29 mouse cellular contexts compared by ENCODE assay signal in genomic region chr2:3526288-3526687, GRCm38 (mm10). TPM values are rescaled to one million over a fixed set of nuclear protein-coding genes. Genes with fewer than 3 reads are reported as not detected.
A peak's percentile ranks its signal among the peaks of the same experiment; 100 is the strongest.
DNase-seq lines count a peak whose midpoint lies in the region; ATAC-seq and TF ChIP-seq lines count a peak whose summit lies in the region.
"Had no signal": no experiment of that assay in that cellular context is flagged by ENCODE, and none has a peak within 500 bp of the region (broad histone marks: within the 10 kb centered on the region; RNA-seq: fewer than 3 reads in every experiment).

No protein-coding gene starts in this region.

- 0 out of 2 replicates have a peak overlapping the region, but pooled peaks have one; percentile 29 for H3K4me2 ChIP-seq in CH12.LX (ENCODE audit: insufficient read depth, low read depth, poor library complexity, severe bottlenecking)
- H3K4me2 ChIP-seq in forebrain, embryonic 15.5 days (replicated peaks): no peak overlapping the region
- H3K4me2 ChIP-seq: forebrain, embryonic 13.5 days; heart, embryonic 12.5 days; heart, embryonic 15.5 days; hindbrain, embryonic 14.5 days had no signal

- no peaks in the 10 kb centered on the region for H3K27me3 ChIP-seq in CH12.LX (replicated peaks)
- H3K27me3 ChIP-seq in forebrain, embryonic 15.5 days: no peaks in the 10 kb centered on the region
- H3K27me3 ChIP-seq: forebrain, embryonic 13.5 days; heart, embryonic 12.5 days; heart, embryonic 15.5 days had no signal

- dilution Hi-C loops in CH12.LX (cut with MboI; ENCODE audit: extremely low pct_ligation_motif_present, extremely low pct_unique_long_range_greater_than_20kb, low sequenced_read_pairs): no loop called here

- no peak overlapping the region for H3K9ac ChIP-seq in CH12.LX (ENCODE audit: insufficient read depth, low read depth)
- no peak overlapping the region for H3K9ac ChIP-seq in forebrain, embryonic 15.5 days (replicated peaks)
- H3K9ac ChIP-seq: forebrain, embryonic 13.5 days; forebrain, postnatal 0 days; heart, embryonic 12.5 days; heart, embryonic 15.5 days; hindbrain, embryonic 14.5 days had no signal

- no peak for TF ChIP-seq EP300 in CH12.LX (IDR thresholded peaks at IDR 0.05; ENCODE audit: low read length)

- H3K4me1 ChIP-seq in CH12.LX (ENCODE audit: control insufficient read depth in 1 of 2, insufficient read depth in 2 of 2): no peaks in the 10 kb centered on the region
- H3K4me1 ChIP-seq in forebrain, embryonic 15.5 days: no peaks in the 10 kb centered on the region
- H3K4me1 ChIP-seq: forebrain, embryonic 10.5 days; forebrain, embryonic 13.5 days; heart, embryonic 12.5 days; heart, embryonic 15.5 days had no signal

- TF ChIP-seq RAD21 in CH12.LX (IDR thresholded peaks at IDR 0.05; ENCODE audit: low read depth, low read length): no peak

- H3K9me3 ChIP-seq in CH12.LX (replicated peaks; ENCODE audit: low read length): no peaks in the 10 kb centered on the region
- H3K9me3 ChIP-seq in forebrain, embryonic 15.5 days: no peaks in the 10 kb centered on the region
- H3K9me3 ChIP-seq: forebrain, embryonic 10.5 days; forebrain, embryonic 13.5 days; G1E; heart, embryonic 15.5 days had no signal

- 79% methylated on average over 6 of the region's 6 CpGs for WGBS in forebrain, embryonic 15.5 days

- H3K4me3 ChIP-seq in CH12.LX (replicated peaks in 1 of 3; ENCODE audit: low read depth in 2 of 3, low read length in 2 of 3, poor library complexity in 1 of 3): no peak overlapping the region
- H3K4me3 ChIP-seq in forebrain, embryonic 15.5 days: no peak overlapping the region
- H3K4me3 ChIP-seq: forebrain, embryonic 10.5 days; forebrain, embryonic 13.5 days; gastrocnemius, adult 2 months; heart, embryonic 12.5 days; heart, embryonic 15.5 days had no signal

- H3K79me2 ChIP-seq in CH12.LX (replicated peaks; ENCODE audit: control insufficient read depth, extremely low read depth, insufficient read depth, poor library complexity, severe bottlenecking): no peaks in the 10 kb centered on the region

- H3K36me3 ChIP-seq in CH12.LX (replicated peaks in 1 of 2; ENCODE audit: control insufficient read depth in 1 of 2, insufficient read depth in 1 of 2, low read length in 1 of 2): no peaks in the 10 kb centered on the region
- no peaks in the 10 kb centered on the region for H3K36me3 ChIP-seq in forebrain, embryonic 15.5 days
- H3K36me3 ChIP-seq: forebrain, embryonic 10.5 days; G1E; heart, embryonic 12.5 days; heart, embryonic 15.5 days had no signal

- TF ChIP-seq CTCF in CH12.LX (conservative IDR thresholded peaks at IDR 0.05 in 1 of 2, IDR thresholded peaks at IDR 0.05 in 1 of 2; ENCODE audit: low read depth in 2 of 2, low read length in 2 of 2): no peak

- H3K27ac ChIP-seq in CH12.LX (ENCODE audit: insufficient read depth, low read depth): no peak overlapping the region
- H3K27ac ChIP-seq in forebrain, embryonic 15.5 days (replicated peaks): no peak overlapping the region
- H3K27ac ChIP-seq: forebrain, embryonic 10.5 days; forebrain, embryonic 13.5 days; gastrocnemius, adult 2 months; heart, embryonic 15.5 days; hindbrain, embryonic 14.5 days; hindbrain, postnatal 0 days had no signal

- in situ Hi-C loops in CH12.LX (cut with MboI; ENCODE audit: low pct_ligation_motif_present, low pct_unique_long_range_greater_than_20kb, low sequenced_read_pairs): no loop called here

- DNase-seq in 416B (ENCODE audit: low read depth): peak; percentile 41
- DNase-seq in CH12.LX (ENCODE audit: extremely low read depth): no peak
- DNase-seq in adrenal gland, adult 8-10 months: no peak
- DNase-seq in layer of hippocampus, postnatal 36 days: no peak
- DNase-seq: adrenal gland, adult 2 months; adrenal gland, postnatal 25 days; cerebellum, adult 18-20 months; cerebellum, adult 9-10 months; cerebellum, postnatal 14 days; forebrain, postnatal 0 days; gastrocnemius, adult 2 months; gastrocnemius, postnatal 14 days; heart, adult 18-20 months; heart, postnatal 10 days; heart, postnatal 4 days; kidney, adult 18-20 months had no signal

- TF ChIP-seq POLR2A in CH12.LX (IDR thresholded peaks at IDR 0.05; ENCODE audit: low read depth, low read length): no peak

- ATAC-seq in granulocyte monocyte progenitor cell, adult 5-6 weeks (replicated peaks; ENCODE audit: poor library complexity, severe bottlenecking): peak; percentile 79
- ATAC-seq in forebrain, embryonic 15.5 days (replicated peaks): no peak
- ATAC-seq: forebrain, embryonic 13.5 days; forebrain, postnatal 0 days; hindbrain, postnatal 0 days; inflammation-experienced regulatory T-cells, adult 6 months; intestine, embryonic 16.5 days; Patski had no signal

TF ChIP-seq in CH12.LX, 34 proteins besides CTCF, POLR2A, EP300 and RAD21:
- no peak for TF ChIP-seq MXI1 (IDR thresholded peaks at IDR 0.05; ENCODE audit: low read depth, low read length)
- TF ChIP-seq CHD2 (IDR thresholded peaks at IDR 0.05; ENCODE audit: low read length): no peak

RNA-seq across cellular contexts. Expression of gene Cdnf, which starts 13.5 kb away (rescaled TPM):
- total RNA-seq in CH12.LX (2012; rRNA removed) (0.50 and 1.2 TPM in 2 replicates), CH12.LX (2014; rRNA removed) (0.63 and 0.90 TPM in 2 replicates)
- polyA plus RNA-seq in CH12.LX (2012; ENCODE audit: insufficient read length, low read depth): 0.59 and 0.63 TPM in 2 replicates
- total RNA-seq in granulocyte monocyte progenitor cell, adult 5-6 weeks (2014; fragmentation: Nextera tagmentation): not detected in 2 replicates
- 0.22 and 13.2 TPM in 2 replicates for total RNA-seq in granulocyte monocyte progenitor cell, adult 5-6 weeks (2017)
- polyA plus RNA-seq in forebrain, embryonic 15.5 days (2015; fragmentation: Nextera tagmentation; extraction: Ambion mirVana): 0.22 and 0.46 TPM in 2 replicates
- total RNA-seq in adrenal gland, adult 8-10 months (2022): 1 to 10 TPM; 2.6 to 6.2 (median 4.0) TPM
- 1 to 10 TPM in 1 of 2 experiments, under 1 TPM in 1; 0.70 to 1.8 TPM for total RNA-seq in layer of hippocampus, postnatal 36 days (2021)
- polyA plus RNA-seq: embryonic facial prominence, embryonic 11.5 days had no signal

RNA-seq across cellular contexts. Expression of gene Hspa14, which starts 13.7 kb away (rescaled TPM):
- total RNA-seq in CH12.LX (2012; rRNA removed): 88.0 and 104 TPM in 2 replicates
- total RNA-seq in CH12.LX (2014; rRNA removed): 131 and 135 TPM in 2 replicates
- polyA plus RNA-seq in CH12.LX (2012; ENCODE audit: insufficient read length, low read depth): 87.4 and 92.4 TPM in 2 replicates
- total RNA-seq in granulocyte monocyte progenitor cell, adult 5-6 weeks (2014; fragmentation: Nextera tagmentation): 83.7 and 88.6 TPM in 2 replicates
- 155 and 173 TPM in 2 replicates for total RNA-seq in granulocyte monocyte progenitor cell, adult 5-6 weeks (2017)
- 79.6 and 83.9 TPM in 2 replicates for polyA plus RNA-seq in forebrain, embryonic 15.5 days (2015; fragmentation: Nextera tagmentation; extraction: Ambion mirVana)
- 10 to 100 TPM; 35.4 to 53.3 (median 45.4) TPM for total RNA-seq in adrenal gland, adult 8-10 months (2022)
- total RNA-seq in layer of hippocampus, postnatal 36 days (2021): 10 to 100 TPM; 48.3 to 53.7 TPM

RNA-seq across cellular contexts. Expression of gene Gm45902, which starts 13.7 kb away (rescaled TPM):
- total RNA-seq in CH12.LX (2012; rRNA removed) (3.8 and 4.9 TPM in 2 replicates), CH12.LX (2014; rRNA removed) (6.1 and 6.4 TPM in 2 replicates)
- polyA plus RNA-seq in CH12.LX (2012; ENCODE audit: insufficient read length, low read depth): 4.9 TPM in 2 replicates
- total RNA-seq in granulocyte monocyte progenitor cell, adult 5-6 weeks (2014; fragmentation: Nextera tagmentation): 5.8 and 6.2 TPM in 2 replicates
- 12.4 and 13.0 TPM in 2 replicates for total RNA-seq in granulocyte monocyte progenitor cell, adult 5-6 weeks (2017)
- 7.9 and 8.1 TPM in 2 replicates for polyA plus RNA-seq in forebrain, embryonic 15.5 days (2015; fragmentation: Nextera tagmentation; extraction: Ambion mirVana)
- 1 to 10 TPM; 2.4 to 4.3 (median 3.6) TPM for total RNA-seq in adrenal gland, adult 8-10 months (2022)
- total RNA-seq in layer of hippocampus, postnatal 36 days (2021): 1 to 10 TPM; 4.9 to 5.5 TPM

RNA-seq across cellular contexts. Expression of gene Fam107b, which starts 44.0 kb away (rescaled TPM):
- 39.4 and 42.6 TPM in 2 replicates for total RNA-seq in CH12.LX (2012; rRNA removed)
- 113 and 115 TPM in 2 replicates for total RNA-seq in CH12.LX (2014; rRNA removed)
- 71.7 and 93.4 TPM in 2 replicates for polyA plus RNA-seq in CH12.LX (2012; ENCODE audit: insufficient read length, low read depth)
- 415 and 416 TPM in 2 replicates for total RNA-seq in granulocyte monocyte progenitor cell, adult 5-6 weeks (2014; fragmentation: Nextera tagmentation)
- total RNA-seq in granulocyte monocyte progenitor cell, adult 5-6 weeks (2017): 801 and 969 TPM in 2 replicates
- polyA plus RNA-seq in forebrain, embryonic 15.5 days (2015; fragmentation: Nextera tagmentation; extraction: Ambion mirVana): 58.9 and 60.4 TPM in 2 replicates
- total RNA-seq in adrenal gland, adult 8-10 months (2022): 10 to 100 TPM in 3 of 4 experiments, 1 to 10 TPM in 1; 9.5 to 20.1 (median 14.6) TPM
- 10 to 100 TPM; 13.1 to 18.6 TPM for total RNA-seq in layer of hippocampus, postnatal 36 days (2021)

RNA-seq across cellular contexts. Expression of gene Suv39h2, which starts 51.5 kb away (rescaled TPM):
- total RNA-seq in CH12.LX (2012; rRNA removed): 9.6 and 10.9 TPM in 2 replicates
- 17.3 and 21.0 TPM in 2 replicates for total RNA-seq in CH12.LX (2014; rRNA removed)
- 11.4 and 12.4 TPM in 2 replicates for polyA plus RNA-seq in CH12.LX (2012; ENCODE audit: insufficient read length, low read depth)
- 11.7 and 14.5 TPM in 2 replicates for total RNA-seq in granulocyte monocyte progenitor cell, adult 5-6 weeks (2014; fragmentation: Nextera tagmentation)
- total RNA-seq in granulocyte monocyte progenitor cell, adult 5-6 weeks (2017): 16.6 and 24.4 TPM in 2 replicates
- polyA plus RNA-seq in forebrain, embryonic 15.5 days (2015; fragmentation: Nextera tagmentation; extraction: Ambion mirVana): 16.6 and 17.1 TPM in 2 replicates
- total RNA-seq in adrenal gland, adult 8-10 months (2022): 1 to 10 TPM; 1.4 to 2.0 (median 1.6) TPM
- 1 to 10 TPM; 3.5 to 4.5 TPM for total RNA-seq in layer of hippocampus, postnatal 36 days (2021)
